Mouse (Mus musculus) granulocyte monocyte progenitor cell, adult 5-6 weeks (primary cell): ENCODE measurements around the gene Plcg1. TPM values are rescaled to one million over a fixed set of nuclear protein-coding genes. Genes with fewer than 3 reads are reported as not detected.

ENCODE experiments used
- ATAC-seq: replicated peaks from 2 replicates; pipeline ENCODE4 v1.8.0; 2016; ENCODE audit warnings: mild to moderate bottlenecking, moderate TSS enrichment, inconsistent platforms; ENCODE audit not compliant: poor library complexity, severe bottlenecking
- total RNA-seq, 2 experiments: library from RNA; stranded (forward) in 1 of 2; stranded (reverse) in 1 of 2; fragments of 200-712, 200-1000 nt in 1 of 2; fragments of >200 nt in 1 of 2; fragmentation: Nextera tagmentation in 1 of 2; gene quantifications; 2 replicates each; pipeline ENCODE4 v1.2.3; 2014 to 2017

Gene Plcg1
- total RNA-seq, 2 experiments from 2014 or later, result 16.5 to 27.0 TPM

- no peak for ATAC-seq
These were observed 37.1 kb downstream of the Plcg1 start for GRCm38 (mm10) chr2:160768097-160768695.

- no peak for ATAC-seq
These were observed 37.9 kb downstream of the Plcg1 start for GRCm38 (mm10) chr2:160768997-160769396.

- no peak for ATAC-seq
These were observed 39.3 kb downstream of the Plcg1 start for GRCm38 (mm10) chr2:160770409-160770808.

GRCm38 (mm10) chr2:160770871-160771270, 39.8 kb downstream of the Plcg1 start:
- no peak for ATAC-seq

GRCm38 (mm10) chr2:160771325-160772276, 40.5 kb downstream of the Plcg1 start:
- no peak for ATAC-seq

- ATAC-seq, result no peak
These were observed 46.9 kb downstream of the Plcg1 start for GRCm38 (mm10) chr2:160778034-160778433.

DNA sequence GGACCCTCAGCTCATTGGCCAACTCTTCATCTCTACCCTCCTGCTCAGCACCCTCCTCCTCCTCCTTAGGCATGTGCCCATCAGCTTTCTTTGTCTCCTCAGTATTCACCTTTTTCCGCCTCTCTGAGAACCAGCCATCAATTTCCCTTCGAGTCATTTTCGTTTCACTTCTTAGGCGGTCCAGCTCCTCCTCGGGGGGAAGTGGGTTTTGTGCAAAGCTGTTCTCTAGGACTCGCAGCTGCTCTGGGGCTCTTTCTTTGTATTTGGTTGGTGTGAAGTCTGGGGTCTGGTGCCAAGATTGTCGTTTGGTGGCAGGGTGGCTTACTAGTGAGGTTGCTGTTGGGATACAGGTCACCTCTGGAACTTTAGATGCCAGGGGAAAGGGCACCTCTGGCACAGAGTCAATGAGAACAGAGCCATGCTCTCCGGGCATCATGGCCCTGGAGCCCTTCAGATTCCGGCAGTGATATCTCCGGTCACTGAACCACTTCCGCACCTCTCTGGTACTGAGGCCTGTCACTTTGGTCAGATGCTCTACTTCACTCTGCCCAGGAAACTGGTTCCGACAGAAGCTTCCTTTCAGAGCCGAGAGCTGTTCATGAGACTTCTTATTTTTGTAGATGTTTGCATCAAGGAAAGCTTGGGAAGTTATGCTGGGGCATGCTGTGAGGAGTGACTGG, 49.2 kb downstream of the Plcg1 start:
- peak; percentile 35; the same call in 1 of the 2 replicates for ATAC-seq

DNA sequence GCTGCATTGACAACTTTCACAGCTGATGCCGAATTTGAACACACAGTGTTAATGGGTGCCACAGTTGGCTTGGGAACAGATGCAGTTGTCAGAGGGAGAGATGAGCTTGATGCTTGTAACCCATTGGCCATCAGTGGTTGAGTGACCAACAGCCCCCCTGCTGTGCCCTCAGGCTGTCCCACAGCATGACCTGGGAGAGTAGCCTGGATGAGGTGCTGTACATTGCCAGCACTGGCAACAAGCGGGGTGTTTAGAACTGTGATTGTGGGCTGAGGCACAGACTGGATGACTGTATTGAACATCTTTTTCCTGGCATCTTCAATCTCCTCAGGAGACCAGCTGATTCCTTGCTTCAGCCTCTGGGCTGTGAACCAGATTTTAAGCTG, 49.7 kb downstream of the Plcg1 start:
- no peak for ATAC-seq

DNA sequence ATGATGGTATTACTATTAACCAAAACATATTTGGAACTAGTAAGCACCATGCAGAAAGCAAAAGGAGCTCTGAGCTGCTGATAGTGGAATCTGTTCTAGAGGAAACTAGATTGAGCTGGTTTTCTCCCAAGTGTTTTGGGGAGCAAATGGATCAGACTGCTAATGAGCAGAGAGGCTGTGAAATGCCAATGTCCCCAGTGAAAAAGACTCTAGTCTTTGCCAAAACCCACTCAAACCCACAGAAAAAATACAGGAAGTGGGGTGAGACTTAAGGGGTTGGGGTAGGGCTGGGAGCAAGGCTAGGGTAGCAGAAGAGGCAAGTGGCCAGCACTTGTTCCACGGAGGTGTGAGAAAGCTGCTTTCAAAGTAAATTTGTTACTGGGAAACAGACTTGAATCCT, 55.2 kb downstream of the Plcg1 start:
- no peak for ATAC-seq

GRCm38 (mm10) chr2:160789046-160789445, 57.9 kb downstream of the Plcg1 start:
- no peak for ATAC-seq

GRCm38 (mm10) chr2:160789741-160790140, 58.6 kb downstream of the Plcg1 start:
- ATAC-seq, result no peak

GRCm38 (mm10) chr2:160793117-160793516, 62.0 kb downstream of the Plcg1 start:
- no peak; the same call in 1 of the 2 replicates for ATAC-seq

GRCm38 (mm10) chr2:160796973-160797372, 65.9 kb downstream of the Plcg1 start:
- ATAC-seq, result no peak

- ATAC-seq, result no peak
These were observed 67.1 kb downstream of the Plcg1 start for GRCm38 (mm10) chr2:160798206-160798605.

- no peak for ATAC-seq
These were observed 69.9 kb downstream of the Plcg1 start for GRCm38 (mm10) chr2:160800967-160801366.

DNA sequence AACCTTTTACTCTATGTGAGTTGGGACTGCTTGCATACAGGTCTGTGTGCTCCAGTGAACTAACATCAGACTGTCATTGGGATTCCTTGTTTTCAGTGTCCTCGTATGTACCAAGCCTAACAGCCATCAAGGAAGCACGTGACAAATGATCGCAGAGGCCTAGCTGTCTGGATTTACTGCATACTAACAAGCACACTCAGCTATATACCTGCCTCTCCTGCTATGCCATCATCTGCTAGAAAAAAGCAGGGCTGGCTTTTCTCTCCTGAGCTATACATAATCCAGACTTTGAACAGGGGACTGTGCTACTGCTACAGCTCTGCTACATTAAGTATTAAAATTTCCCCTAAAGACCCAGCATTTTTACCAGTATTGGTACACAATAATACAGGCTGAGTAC, 71.2 kb downstream of the Plcg1 start:
- ATAC-seq, result no peak

DNA sequence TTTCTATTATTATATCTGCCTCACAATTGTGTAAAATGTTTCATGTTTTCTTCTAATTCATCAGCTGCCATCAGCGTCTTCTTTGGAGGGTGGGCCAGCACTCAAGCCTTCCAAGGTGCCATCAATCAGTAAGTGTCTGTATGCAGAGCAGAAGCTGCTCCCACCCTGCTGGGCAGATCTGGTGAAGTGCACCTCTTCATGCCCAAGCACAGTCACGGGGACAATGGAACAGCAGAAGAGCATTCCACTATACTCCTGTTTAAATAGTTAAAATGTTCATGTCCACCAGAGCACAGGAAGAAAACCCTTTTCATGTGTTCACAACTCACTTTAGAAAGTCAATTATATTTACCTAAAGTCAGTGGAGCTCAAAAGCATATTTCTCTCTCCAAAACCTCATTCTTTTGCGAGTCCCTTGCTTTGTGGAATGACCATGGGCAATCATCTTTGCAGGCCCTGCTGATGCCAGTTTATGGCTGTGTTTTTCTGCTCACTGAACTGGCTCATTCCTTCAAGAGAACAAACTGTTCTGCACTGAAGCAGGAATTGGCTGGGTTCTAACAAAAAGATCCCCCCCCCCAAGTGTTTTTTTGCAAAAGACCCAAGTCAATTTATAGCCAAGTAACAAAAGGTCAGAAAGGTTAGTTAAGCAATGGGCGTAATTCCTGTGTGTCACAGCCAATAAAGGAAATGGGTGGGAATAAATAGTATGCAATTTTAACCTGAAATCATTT, 73.9 kb downstream of the Plcg1 start:
- no peak for ATAC-seq

DNA sequence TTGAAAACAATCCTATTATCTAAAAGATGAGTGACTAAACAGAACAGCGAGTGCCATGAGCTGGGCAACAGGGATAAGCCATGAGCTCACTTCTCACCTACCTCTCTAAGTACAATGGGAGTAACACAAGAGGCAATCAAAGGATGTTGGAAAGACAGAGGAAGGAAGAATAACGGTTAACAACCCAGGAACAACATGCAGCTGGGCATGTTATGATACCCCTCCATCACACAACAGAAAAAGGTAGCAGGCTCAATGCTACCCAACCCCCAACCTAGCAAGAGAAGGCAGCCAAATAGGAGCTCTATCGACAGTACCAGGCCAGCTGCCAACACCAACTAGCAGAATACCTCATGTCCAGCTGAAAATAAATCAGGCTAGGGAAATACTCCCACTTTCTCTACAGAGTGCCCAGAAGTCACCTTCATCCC, 75.0 kb downstream of the Plcg1 start:
- ATAC-seq, result no peak

DNA sequence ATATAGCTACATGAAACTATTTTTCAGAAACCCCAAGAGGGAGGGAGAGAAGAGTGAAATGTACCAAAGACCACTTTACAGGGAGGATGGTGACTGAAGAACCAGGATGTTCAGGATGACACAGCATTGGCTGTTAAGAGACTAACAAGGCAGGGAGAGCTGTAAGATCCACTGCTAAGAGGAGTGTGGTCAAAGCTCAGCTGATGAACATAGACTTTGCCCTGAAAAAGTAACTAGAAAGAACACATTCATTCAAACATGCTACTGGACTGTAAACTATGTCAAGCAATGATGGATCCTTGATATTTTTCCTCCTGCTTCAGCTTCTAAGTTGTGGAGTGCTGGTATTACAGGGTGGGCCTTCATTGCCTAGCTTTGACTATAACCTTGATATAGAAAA, 79.3 kb downstream of the Plcg1 start:
- ATAC-seq, result no peak

- ATAC-seq, result no peak
These were observed 79.7 kb downstream of the Plcg1 start for GRCm38 (mm10) chr2:160810802-160811201.
